Mouse (Mus musculus) layer of hippocampus, postnatal 14 days (tissue): Measurements from ENCODE around the gene Ankfn1. TPM values are rescaled to one million over a fixed set of nuclear protein-coding genes. Genes with fewer than 3 reads are reported as not detected.

Source experiments
- DNase-seq, 2 experiments: peaks; one replicate each; pipeline ENCODE4 v3.0.0; 2021 to 2022; ENCODE audit warnings: low spot score in 2 of 2, mixed read lengths in 1 of 2
- total RNA-seq, 2 experiments: library from RNA; stranded (reverse); gene quantifications; 2 replicates each; pipeline ENCODE4 v1.2.3; 2021

The Ankfn1 gene
- total RNA-seq, 2 experiments from 2014 or later: 3.6 to 4.4 TPM

- no peak for DNase-seq
Measured at GRCm38 (mm10) chr11:89586341-89586740, 191.1 kb downstream of the Ankfn1 start.

- DNase-seq: no peak
Measured at GRCm38 (mm10) chr11:89579826-89580225, 197.6 kb downstream of the Ankfn1 start.

GRCm38 (mm10) chr11:89579111-89579510 is 198.3 kb downstream of the Ankfn1 start:
- DNase-seq: no peak

- no peak for DNase-seq
Measured at GRCm38 (mm10) chr11:89574269-89574838, 203.1 kb downstream of the Ankfn1 start.

- DNase-seq: no peak
Measured at GRCm38 (mm10) chr11:89569391-89570145, 207.9 kb downstream of the Ankfn1 start.

- DNase-seq: no peak
Measured at GRCm38 (mm10) chr11:89568246-89568645, 209.2 kb downstream of the Ankfn1 start.

- DNase-seq: no peak
Measured at GRCm38 (mm10) chr11:89551441-89551840, 226.0 kb downstream of the Ankfn1 start.

GRCm38 (mm10) chr11:89550921-89551320 is 226.5 kb downstream of the Ankfn1 start:
- no peak for DNase-seq

- DNase-seq: no peak
Measured at GRCm38 (mm10) chr11:89548786-89549185, 228.7 kb downstream of the Ankfn1 start.

- peak; percentile 15 to 58 for DNase-seq
Measured at GRCm38 (mm10) chr11:89546164-89546563, 231.3 kb downstream of the Ankfn1 start.

- DNase-seq: no peak
Measured at GRCm38 (mm10) chr11:89544856-89545817, 232.3 kb downstream of the Ankfn1 start.

GRCm38 (mm10) chr11:89538376-89538775 is 239.1 kb downstream of the Ankfn1 start:
- no peak for DNase-seq

- no peak for DNase-seq
Measured at GRCm38 (mm10) chr11:89527800-89528430, 249.5 kb downstream of the Ankfn1 start.

- no peak for DNase-seq
Measured at GRCm38 (mm10) chr11:89515501-89515901, 262.0 kb downstream of the Ankfn1 start.

GRCm38 (mm10) chr11:89508675-89509324 is 268.7 kb downstream of the Ankfn1 start:
- DNase-seq: no peak

GRCm38 (mm10) chr11:89506595-89507245 is 270.7 kb downstream of the Ankfn1 start:
- no peak for DNase-seq

- DNase-seq: no peak
Measured at GRCm38 (mm10) chr11:89505046-89505445, 272.4 kb downstream of the Ankfn1 start.

GRCm38 (mm10) chr11:89501796-89502195 is 275.7 kb downstream of the Ankfn1 start:
- no peak for DNase-seq

GRCm38 (mm10) chr11:89500961-89501360 is 276.5 kb downstream of the Ankfn1 start:
- no peak for DNase-seq

GRCm38 (mm10) chr11:89481084-89481483 is 296.4 kb downstream of the Ankfn1 start:
- DNase-seq: no peak
